Mouse (Mus musculus): ENCODE data around the gene Cdcp1. TPM values are rescaled to one million over a fixed set of nuclear protein-coding genes. Genes with fewer than 3 reads are reported as not detected.

Gene Cdcp1
- polyA plus RNA-seq, 1 experiment from 2014 or later, result 0.18 TPM

DNA sequence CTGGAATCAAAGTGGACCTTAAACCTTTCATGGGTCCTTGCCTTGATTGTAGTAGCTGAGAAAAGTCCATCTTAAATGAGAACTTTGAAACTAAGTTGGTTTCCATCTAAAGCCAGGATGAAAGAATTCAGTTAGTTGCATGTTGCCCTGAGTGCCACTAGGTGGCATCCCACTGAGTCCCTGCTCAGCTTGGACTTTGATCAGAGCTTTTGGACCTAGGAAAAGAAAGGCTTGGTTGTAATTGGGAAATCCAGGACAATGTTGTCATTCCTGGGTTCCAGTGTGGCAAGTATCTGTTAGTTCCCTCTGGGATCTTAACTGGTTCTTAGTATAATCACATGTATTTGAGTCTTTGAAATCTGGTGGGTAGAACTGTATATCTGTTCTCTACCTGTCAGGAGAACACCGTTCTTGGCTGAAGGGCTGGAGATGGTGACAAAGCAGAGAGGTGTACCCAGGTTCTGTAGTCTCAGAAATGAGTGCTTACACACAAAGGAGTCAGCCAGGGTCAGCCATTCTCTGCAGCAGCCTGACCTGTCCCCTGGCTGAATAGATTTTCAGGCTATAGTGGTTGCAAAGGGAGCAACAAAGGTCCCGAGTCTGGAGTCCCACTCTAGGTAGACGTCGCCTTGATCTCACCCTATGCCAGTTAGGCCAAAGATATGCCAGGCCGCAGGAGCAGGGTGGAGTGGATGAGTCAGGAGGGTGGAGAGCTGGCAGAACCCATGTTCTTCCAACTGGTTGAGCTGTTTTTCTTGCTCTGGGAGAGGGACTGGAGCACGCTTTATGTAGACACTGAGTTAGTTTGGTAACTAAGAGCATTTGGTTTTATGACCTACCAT is 92.0 kb downstream of the Cdcp1 start:
- Histone ChIP-seq H3K27ac (ENCODE audit: poor library complexity, severe bottlenecking) (no peak overlapping the region), H3K9me3 (replicated peaks) (no peaks in the 10 kb centered on the region), H3K4me2 (no peak overlapping the region), H3K4me1 (replicated peaks) (0 out of 2 replicates have a peak, but pooled peaks cover 4% of the 10 kb centered on the region), H3K36me3 (peaks cover 87% of the 10 kb centered on the region), H3K27me3 (replicated peaks) (no peaks in the 10 kb centered on the region), H3K9ac (no peak overlapping the region), H3K4me3 (no peak overlapping the region)
- 0 out of 2 replicates have a peak, but pooled peaks have one; percentile 20 for ATAC-seq (ENCODE audit: insufficient number of reproducible peaks, low FRiP score)
- 87% methylated on average over 6 of the region's 6 CpGs for WGBS

DNA sequence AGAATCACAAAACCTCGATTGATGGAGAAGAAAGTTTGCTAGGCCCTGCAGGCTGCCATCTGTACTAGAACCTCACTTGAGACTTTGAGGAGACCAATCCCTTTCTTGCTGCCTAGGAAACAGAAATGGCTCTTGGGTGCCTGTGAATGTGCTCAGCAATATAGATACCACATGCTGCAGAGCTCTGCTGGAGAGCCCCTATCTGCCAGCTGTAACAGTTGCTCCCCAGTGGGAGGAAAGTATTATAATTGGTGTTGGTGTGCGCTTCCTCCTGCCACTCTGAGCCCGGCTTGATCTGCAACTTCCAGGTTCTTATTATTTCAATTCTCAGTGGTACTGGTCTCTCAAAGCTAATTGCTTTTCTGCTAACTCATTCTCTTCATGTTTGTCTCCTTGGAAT is 92.8 kb downstream of the Cdcp1 start:
- no peak overlapping the region for H3K27ac ChIP-seq (ENCODE audit: poor library complexity, severe bottlenecking)
- no peak for ATAC-seq (ENCODE audit: insufficient number of reproducible peaks, low FRiP score)
- 80% methylated on average over 3 of the region's 3 CpGs for WGBS
- no peak overlapping the region for H3K4me3 ChIP-seq
- H3K9me3 ChIP-seq (replicated peaks), result no peaks in the 10 kb centered on the region
- no peaks in the 10 kb centered on the region for H3K27me3 ChIP-seq (replicated peaks)
- peaks cover 86% of the 10 kb centered on the region for H3K36me3 ChIP-seq
- H3K9ac ChIP-seq, result no peak overlapping the region
- H3K4me1 ChIP-seq (replicated peaks), result 0 out of 2 replicates have a peak, but pooled peaks cover 4% of the 10 kb centered on the region
- H3K4me2 ChIP-seq, result no peak overlapping the region

Other genes starting within 250 kb of the Cdcp1 start
- 16.8 and 18.7 TPM in 2 replicates for gene Tmem42, start 194.7 kb downstream of the Cdcp1 start, polyA plus RNA-seq (2016; fragmentation: Nextera tagmentation; extraction: Ambion mirVana)
- 0.33 and 0.60 TPM in 2 replicates for gene Tgm4, start 181.3 kb downstream of the Cdcp1 start, polyA plus RNA-seq (2016; fragmentation: Nextera tagmentation; extraction: Ambion mirVana)
- 62.2 and 64.5 TPM in 2 replicates for gene Zdhhc3, start 102.8 kb downstream of the Cdcp1 start, polyA plus RNA-seq (2016; fragmentation: Nextera tagmentation; extraction: Ambion mirVana)
- 69.6 and 71.3 TPM in 2 replicates for gene Exosc7, start 102.8 kb downstream of the Cdcp1 start, polyA plus RNA-seq (2016; fragmentation: Nextera tagmentation; extraction: Ambion mirVana)
- gene Clec3b, start 65.1 kb downstream of the Cdcp1 start, polyA plus RNA-seq (2016; fragmentation: Nextera tagmentation; extraction: Ambion mirVana), result not detected in 2 replicates
- gene Tmem158, start 44.7 kb upstream of the Cdcp1 start, polyA plus RNA-seq (2016; fragmentation: Nextera tagmentation; extraction: Ambion mirVana), result 5.1 and 8.1 TPM in 2 replicates
- gene Lars2, start 150.9 kb upstream of the Cdcp1 start, polyA plus RNA-seq (2016; fragmentation: Nextera tagmentation; extraction: Ambion mirVana), result 936 and 1,002 TPM in 2 replicates